Mouse (Mus musculus) lung, adult 2 months (tissue): ENCODE results near the gene Gstm5. TPM values are rescaled to one million over a fixed set of nuclear protein-coding genes. Genes with fewer than 3 reads are reported as not detected.

Experiments
- DNase-seq: peaks from one replicate; pipeline ENCODE4 v3.0.0; 2022
- H3K4me1 ChIP-seq: fragments of 200-500 bp; 2 replicates; pipeline ENCODE4 v1.6.1; 2011; ENCODE audit warnings: low read length; ENCODE audit not compliant: control insufficient read depth, insufficient read depth
- H3K4me3 ChIP-seq: fragments of 200-500 bp; replicated peaks from 2 replicates; pipeline ENCODE3; 2011; ENCODE audit warnings: low read depth, mild to moderate bottlenecking, control low read depth, low read length; ENCODE audit errors: extremely low read depth
- CTCF ChIP-seq: fragments of 200-500 bp; IDR thresholded peaks from 2 replicates; pipeline ENCODE4 v1.5.1; 2011; ENCODE audit warnings: mild to moderate bottlenecking, low read length, control low read depth; ENCODE audit not compliant: insufficient read depth
- POLR2A ChIP-seq: fragments of 200-500 bp; IDR thresholded peaks from 2 replicates; pipeline ENCODE4 v1.6.1; 2011; ENCODE audit warnings: low read depth, mild to moderate bottlenecking, control low read depth, low read length, borderline replicate concordance; ENCODE audit errors: extremely low read depth
- WGBS: fragments of 180-500 bp; shearing (Covaris S2); methylation state at CpG from one replicate; pipeline ENCODE4 v1.1.7; 2018; 5-methylcytosine and 5-hydroxymethylcytosine counted together
- polyA plus RNA-seq: library from polyadenylated mRNA; depleted of rRNA; stranded (reverse); fragments of >200 nt; gene quantifications from 2 replicates; pipeline ENCODE4 v1.2.3, GENCODE M21; 2012

The Gstm5 gene
- polyA plus RNA-seq, 1 experiment: 15.3 TPM

DNA sequence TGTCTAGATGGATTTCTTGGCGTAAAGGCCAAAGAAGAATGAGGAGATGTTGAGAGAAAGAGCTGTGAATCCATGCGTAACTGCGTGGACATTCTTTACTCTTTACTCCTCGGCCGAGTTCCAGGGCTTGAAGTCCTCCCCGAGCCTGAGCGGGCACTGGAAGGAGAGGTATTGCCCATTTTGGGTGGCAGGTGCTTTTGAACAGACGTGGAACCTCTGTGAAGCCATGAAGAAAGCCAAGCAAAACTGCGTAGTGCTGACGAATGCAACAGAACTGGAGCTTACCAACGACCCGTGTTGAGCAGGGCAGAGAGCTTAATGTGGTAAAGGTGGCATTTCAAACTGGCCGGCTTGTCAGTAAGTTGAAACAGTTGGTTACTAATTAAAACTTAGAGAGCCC lies 3.1 kb downstream of the Gstm5 start:
- DNase-seq: no peak
- WGBS: 95% methylated on average over 13 of the region's 13 CpGs
- TF ChIP-seq CTCF (no peak), POLR2A (no peak)

DNA sequence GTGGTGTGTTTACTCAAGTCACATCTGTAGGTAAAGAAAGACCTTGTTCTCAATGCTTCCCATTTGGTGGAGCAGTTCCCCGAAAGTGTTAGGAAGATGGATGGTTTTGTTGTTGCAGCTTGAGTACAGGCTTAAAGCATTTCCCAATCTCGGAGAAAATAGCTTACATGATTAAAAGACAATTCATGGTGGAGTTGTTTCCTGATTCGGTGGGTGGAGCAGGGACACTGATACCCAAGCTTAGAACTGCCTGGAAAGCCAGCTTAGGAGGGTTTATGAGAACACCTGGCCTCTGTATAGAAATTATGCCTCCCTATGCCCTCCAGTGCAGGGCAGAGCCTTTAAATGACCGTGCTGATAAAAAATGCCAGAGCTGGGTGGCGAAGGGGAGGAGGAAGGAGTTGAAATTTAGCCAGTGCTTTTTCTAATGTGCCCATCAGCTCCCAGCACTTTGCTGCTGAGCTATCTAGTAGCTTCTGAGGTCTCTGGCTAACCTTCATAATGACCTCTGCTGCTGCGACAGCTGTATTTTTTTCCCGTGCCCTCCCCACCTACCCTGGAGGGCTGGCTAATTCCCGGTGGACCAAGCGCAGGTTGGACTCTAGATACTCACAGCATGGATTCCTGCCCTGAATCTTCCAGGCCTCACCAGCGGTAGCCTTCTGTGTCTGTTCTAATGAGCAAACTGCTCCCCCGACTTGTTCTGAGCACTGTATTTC lies 5.5 kb downstream of the Gstm5 start:
- DNase-seq: no peak
- H3K4me3 ChIP-seq: no peak overlapping the region
- no peak for TF ChIP-seq POLR2A
- no peak for TF ChIP-seq CTCF
- H3K4me1 ChIP-seq: no peaks in the 10 kb centered on the region
- WGBS: 59% methylated on average over 11 of the region's 11 CpGs

More for the DNA sequence above, 3.1 kb downstream of the Gstm5 start:
- peaks cover 3% of the 10 kb centered on the region; the same call in 1 of the 2 replicates for H3K4me1 ChIP-seq
- no peak overlapping the region for H3K4me3 ChIP-seq

DNA sequence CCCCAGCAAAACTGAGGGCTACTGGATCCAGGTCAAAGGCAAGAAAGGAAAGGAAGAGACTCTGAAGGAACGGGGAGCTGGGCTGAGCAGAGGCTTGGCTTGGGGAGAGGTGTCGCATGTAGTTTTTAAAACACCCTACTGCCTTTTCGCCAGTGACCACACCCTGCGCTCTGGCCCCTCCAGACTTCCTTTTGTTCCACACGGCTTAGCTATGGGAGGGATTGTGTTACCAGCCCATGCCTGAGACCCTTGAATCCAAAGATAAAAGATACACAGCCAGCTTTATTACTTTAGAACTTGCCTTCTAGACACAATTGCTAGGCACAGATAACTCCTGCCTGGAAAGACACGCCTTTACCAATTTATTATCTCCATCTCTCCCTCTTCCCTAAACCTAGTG lies 10.3 kb downstream of the Gstm5 start:
- no peak for TF ChIP-seq CTCF
- TF ChIP-seq POLR2A: no peak
- WGBS: 68% methylated on average over 6 of the region's 6 CpGs
- no peak overlapping the region for H3K4me3 ChIP-seq

DNA sequence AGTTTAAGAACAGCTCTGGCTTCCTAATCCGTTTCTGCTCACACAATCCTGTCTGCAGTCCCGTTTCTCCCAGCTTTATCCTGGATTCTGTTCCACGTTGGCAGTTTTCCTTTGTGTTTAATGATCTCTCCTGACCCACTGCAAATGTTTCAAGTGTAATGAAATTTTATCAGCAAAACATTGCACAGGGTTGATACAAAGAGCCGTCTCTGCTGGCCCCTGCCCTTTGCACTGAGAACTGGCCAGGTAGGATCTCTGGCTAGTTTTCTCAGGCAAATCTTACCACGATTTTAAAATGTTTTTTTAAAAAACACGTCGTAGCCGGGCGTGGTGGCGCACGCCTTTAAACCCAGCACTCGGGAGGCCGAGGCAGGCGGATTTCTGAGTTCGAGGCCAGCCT lies 21.1 kb downstream of the Gstm5 start:
- no peak for DNase-seq
- WGBS: 75% methylated on average over 15 of the region's 15 CpGs
- Histone ChIP-seq H3K4me3 (no peak overlapping the region), H3K4me1 (no peaks in the 10 kb centered on the region)
- TF ChIP-seq POLR2A (no peak), CTCF (no peak)

More for the DNA sequence above, 10.3 kb downstream of the Gstm5 start:
- no peak for DNase-seq
- no peaks in the 10 kb centered on the region for H3K4me1 ChIP-seq

DNA sequence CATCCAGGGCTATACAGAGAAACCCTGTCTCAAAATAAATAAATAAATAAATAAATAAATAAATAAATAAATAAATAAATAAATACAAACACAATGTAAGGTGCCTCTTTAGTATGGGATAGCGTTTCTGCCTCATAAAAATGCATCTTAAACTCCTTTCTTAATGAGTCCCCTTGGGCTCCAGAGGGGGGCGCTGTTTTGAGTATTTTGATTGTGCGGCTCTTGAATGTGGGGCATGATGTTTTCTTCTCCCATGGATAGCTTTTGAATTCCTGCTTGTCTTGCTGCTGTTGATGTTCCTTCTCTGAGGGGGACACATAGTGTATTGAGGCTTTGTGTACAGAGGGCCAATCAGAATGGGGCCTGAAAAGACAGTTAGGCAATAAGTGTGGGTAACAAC lies 21.5 kb downstream of the Gstm5 start:
- Histone ChIP-seq H3K4me3 (no peak overlapping the region), H3K4me1 (no peaks in the 10 kb centered on the region)
- WGBS: 78% methylated on average over 3 of the region's 3 CpGs
- TF ChIP-seq CTCF (no peak), POLR2A (no peak)
- DNase-seq: no peak

DNA sequence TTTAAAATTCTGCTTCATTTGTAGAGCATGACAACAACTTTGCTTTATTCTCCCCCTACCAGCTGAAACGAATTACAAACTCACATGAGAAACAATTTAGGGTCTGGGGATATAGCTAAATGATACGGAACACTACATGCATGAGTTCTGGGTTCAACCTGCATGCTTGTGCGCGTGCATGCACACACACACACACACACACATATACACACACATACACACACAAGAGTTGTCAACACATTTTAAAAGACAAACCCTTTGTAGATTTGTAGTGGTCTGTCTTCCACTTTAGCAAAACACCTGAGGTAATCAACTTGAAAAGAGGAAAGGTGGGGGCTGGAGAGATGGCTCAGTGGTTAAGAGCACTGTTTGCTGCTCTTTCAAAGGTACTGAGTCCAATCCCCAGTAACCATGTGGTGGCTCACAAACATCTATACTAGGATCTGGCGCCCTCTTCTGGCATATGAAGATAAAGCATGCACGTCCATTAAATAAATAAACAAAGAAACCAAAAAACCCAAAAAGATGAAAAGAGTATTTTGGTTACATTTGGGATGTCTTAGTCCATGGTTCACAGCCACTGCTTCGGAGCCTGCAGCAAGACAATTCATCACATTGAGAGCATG lies 22.3 kb downstream of the Gstm5 start:
- WGBS: 57% methylated on average over 7 of the region's 7 CpGs
- DNase-seq: peak; percentile 25
- no peak for TF ChIP-seq POLR2A
- no peak for TF ChIP-seq CTCF
- Histone ChIP-seq H3K4me1 (no peaks in the 10 kb centered on the region), H3K4me3 (no peak overlapping the region)

DNA sequence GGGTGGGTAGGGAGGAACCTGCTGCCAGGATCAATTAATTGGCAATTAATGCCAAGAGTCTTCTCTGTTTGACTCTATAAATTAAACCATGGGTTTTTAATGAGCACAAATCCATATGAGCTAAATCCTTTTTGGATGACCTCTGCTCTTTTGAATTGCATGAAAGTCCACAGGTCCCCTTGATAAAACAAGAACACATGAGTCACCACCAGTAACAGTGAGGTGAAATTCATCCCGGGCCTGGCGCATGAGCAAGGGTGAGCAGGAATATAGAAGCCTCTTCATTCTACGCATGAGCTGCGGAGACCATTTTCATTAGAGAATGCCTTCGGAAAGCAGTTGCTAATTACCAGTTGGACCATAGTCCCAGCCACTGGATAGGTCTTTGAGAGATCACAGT lies 24.7 kb downstream of the Gstm5 start:
- H3K4me1 ChIP-seq: no peaks in the 10 kb centered on the region
- TF ChIP-seq CTCF: no peak
- TF ChIP-seq POLR2A: no peak
- no peak overlapping the region for H3K4me3 ChIP-seq
- WGBS: 93% methylated on average over 5 of the region's 5 CpGs
- no peak for DNase-seq

DNA sequence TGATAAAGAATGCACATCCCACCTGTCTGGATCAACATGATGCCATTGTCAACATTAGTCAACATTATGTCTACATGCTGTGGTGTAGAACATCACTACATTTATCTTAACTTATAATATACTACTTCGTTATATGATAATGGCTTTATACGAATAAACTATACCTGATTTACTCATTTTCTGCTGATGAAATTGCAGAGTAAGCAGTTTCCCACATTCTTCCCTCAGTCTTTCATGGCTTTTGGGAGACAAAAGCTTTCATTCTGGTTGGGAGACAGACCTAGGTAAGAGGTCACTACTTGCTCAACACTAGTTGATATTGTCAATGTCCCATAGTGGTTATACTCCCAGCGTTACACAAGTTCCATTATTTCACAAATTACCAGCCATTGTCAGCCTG lies 29.7 kb downstream of the Gstm5 start:
- WGBS: 91% methylated on average over 3 of the region's 3 CpGs
- no peak for DNase-seq
- TF ChIP-seq POLR2A (no peak), CTCF (no peak)
- H3K4me3 ChIP-seq: no peak overlapping the region
- no peaks in the 10 kb centered on the region for H3K4me1 ChIP-seq

DNA sequence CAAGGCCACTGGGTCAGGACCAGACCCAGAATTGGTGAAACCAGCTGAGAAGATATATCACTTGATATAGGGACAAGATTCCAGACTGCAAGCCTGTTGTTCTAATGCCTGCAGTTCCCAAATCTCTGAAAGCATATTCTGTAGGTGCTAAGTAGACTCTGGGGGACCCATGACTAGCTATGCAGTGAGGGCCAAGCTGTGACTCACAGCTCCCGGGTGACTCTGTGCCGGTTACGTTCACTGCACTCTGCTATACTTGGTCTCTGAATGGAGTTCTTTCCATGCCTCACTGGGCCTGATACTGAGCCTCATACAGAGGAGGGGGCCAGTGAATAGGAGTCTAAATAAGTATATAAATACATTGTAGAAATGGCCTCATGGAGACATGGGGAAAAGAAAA lies 32.2 kb downstream of the Gstm5 start:
- TF ChIP-seq POLR2A (no peak), CTCF (no peak)
- H3K4me3 ChIP-seq: no peak overlapping the region
- WGBS: 89% methylated on average over 3 of the region's 3 CpGs
- 0 out of 2 replicates have a peak, but pooled peaks cover 2% of the 10 kb centered on the region for H3K4me1 ChIP-seq
- no peak for DNase-seq

DNA sequence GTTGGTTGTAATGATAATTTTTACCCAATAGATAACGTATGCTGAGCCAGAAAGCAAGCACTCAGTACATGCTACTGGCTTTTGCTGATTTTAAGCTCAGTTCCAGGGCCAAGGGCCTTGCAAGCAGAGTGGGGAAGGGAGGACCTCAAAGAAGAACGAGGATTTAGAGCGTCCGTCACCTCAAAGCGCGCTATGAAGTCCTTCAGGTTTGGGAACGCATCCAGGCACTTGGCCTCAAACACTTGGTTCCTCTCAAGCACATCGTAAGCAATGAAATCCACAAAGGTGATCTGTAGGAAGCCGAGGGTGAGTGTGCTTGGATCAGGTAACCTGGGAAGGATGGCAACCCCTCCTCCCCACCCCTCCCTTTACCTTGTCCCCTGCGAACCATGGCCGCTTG lies 33.1 kb downstream of the Gstm5 start:
- no peak overlapping the region for H3K4me3 ChIP-seq
- peak; percentile 39 for DNase-seq
- H3K4me1 ChIP-seq: 0 out of 2 replicates have a peak, but pooled peaks cover 2% of the 10 kb centered on the region
- TF ChIP-seq CTCF: no peak
- no peak for TF ChIP-seq POLR2A
- WGBS: 71% methylated on average over 11 of the region's 11 CpGs
